Mouse (Mus musculus): ENCODE measurements at regions not wholly inside any gene's neighbourhood (a gene's known extent, or its start where the extent isn't known, plus 50 kb on each side); places are given as distances from the start of the nearest gene placed in this dataset.

GRCm38 (mm10) chr4:29034406-29034805, 221.5 kb downstream of the Epha7 start:
- no peaks in the 10 kb centered on the region for H3K36me3 ChIP-seq
- WGBS = 96% methylated on average over 1 of the region's 1 CpGs
- H3K27me3 ChIP-seq (ENCODE audit: low read depth, poor library complexity, severe bottlenecking) = no peaks in the 10 kb centered on the region
- DNase-seq (ENCODE audit: low spot score) = no peak
- H3K4me1 ChIP-seq = no peaks in the 10 kb centered on the region
- H3K9me3 ChIP-seq (replicated peaks) = peaks cover 4% of the 10 kb centered on the region; the same call in 1 of the 2 replicates
- no peak overlapping the region for H3K27ac ChIP-seq (replicated peaks)
- H3K4me3 ChIP-seq = no peak overlapping the region

DNA sequence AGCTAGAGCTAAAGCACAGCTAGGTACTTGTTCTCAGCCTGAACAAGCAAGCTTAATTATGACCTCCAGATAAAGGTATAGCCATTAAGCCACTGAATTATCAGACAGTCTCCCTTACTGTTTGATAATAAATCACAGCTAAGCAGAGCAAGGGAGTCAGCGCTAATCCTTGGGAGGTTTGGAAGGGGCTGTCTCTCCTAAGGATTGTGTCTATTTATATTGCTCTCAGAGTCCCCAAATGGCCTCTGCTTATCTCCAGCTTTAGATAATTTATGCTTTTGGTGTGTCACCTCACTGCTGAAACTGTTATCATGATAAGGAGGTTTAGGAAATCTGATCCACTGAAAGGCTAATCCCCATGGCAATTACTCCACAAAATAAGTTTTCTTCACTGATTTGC, 227.1 kb downstream of the Epha7 start:
- Histone ChIP-seq H3K27ac (replicated peaks) (no peak overlapping the region), H3K27me3 (ENCODE audit: low read depth, poor library complexity, severe bottlenecking) (no peaks in the 10 kb centered on the region), H3K36me3 (no peaks in the 10 kb centered on the region), H3K4me1 (peaks cover 6% of the 10 kb centered on the region; the same call in 1 of the 2 replicates), H3K9me3 (replicated peaks) (no peaks in the 10 kb centered on the region), H3K4me3 (no peak overlapping the region)
- no peak for DNase-seq (ENCODE audit: low spot score)
- WGBS = 38% methylated on average over 1 of the region's 1 CpGs

DNA sequence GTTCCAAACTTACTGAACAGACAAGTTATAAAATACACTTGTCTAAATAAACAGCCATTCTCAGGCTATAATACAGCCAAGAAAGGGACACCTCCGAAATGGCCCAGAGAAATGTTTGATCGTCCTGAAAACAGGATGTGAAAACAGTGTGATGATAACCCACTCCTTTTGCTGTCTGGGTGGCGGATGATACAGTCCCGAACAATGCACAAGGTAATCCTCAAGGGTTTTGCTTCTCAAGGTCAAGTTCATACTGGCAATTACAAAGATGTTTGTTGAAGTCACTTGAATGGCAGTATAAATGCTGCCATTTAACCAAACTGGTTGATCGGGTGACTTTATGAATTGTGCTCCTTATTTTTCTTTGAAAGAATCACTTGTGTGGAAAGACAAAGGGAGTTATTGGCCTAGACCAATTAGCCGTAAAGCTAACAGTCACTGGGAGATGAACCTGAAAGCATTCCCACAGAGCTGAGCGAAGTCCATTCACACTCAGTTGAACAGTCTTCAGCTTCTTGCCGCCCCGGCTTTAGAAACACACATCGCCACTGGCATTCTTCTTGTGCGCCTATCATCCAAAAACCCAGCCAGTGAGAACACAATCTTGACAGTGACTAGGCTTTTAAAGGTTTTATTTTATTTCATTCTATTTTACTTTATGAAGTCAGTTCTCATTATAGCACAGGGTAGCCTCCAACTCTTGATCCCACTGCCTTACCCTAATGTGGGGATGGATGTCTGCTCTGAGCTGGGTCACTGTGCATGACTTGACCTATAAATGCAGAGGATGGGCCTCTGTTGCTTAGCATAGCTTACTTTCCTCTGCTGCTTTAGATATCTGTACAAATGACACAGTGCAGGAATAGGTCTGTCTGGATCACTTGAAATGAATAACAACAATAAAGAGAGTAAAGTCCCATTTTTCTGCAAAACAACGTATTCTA, 256.0 kb downstream of the Epha7 start:
- peaks cover 5% of the 10 kb centered on the region; the same call in 1 of the 2 replicates for H3K4me1 ChIP-seq
- no peaks in the 10 kb centered on the region for H3K9me3 ChIP-seq (replicated peaks)
- no peak overlapping the region for H3K4me3 ChIP-seq
- WGBS = 66% methylated on average over 12 of the region's 12 CpGs
- peaks cover 8% of the 10 kb centered on the region; the same call in 1 of the 2 replicates for H3K27me3 ChIP-seq (ENCODE audit: low read depth, poor library complexity, severe bottlenecking)
- no peak for DNase-seq (ENCODE audit: low spot score)
- H3K27ac ChIP-seq (replicated peaks) = no peak overlapping the region
- H3K36me3 ChIP-seq = no peaks in the 10 kb centered on the region

- Histone ChIP-seq H3K4me1 (0 out of 2 replicates have a peak, but pooled peaks cover under 1% of the 10 kb centered on the region), H3K27me3 (ENCODE audit: low read depth, poor library complexity, severe bottlenecking) (no peaks in the 10 kb centered on the region), H3K36me3 (no peaks in the 10 kb centered on the region), H3K27ac (replicated peaks) (no peak overlapping the region), H3K4me3 (no peak overlapping the region), H3K9me3 (replicated peaks) (no peaks in the 10 kb centered on the region)
- no peak for DNase-seq (ENCODE audit: low spot score)
These were observed 261.3 kb downstream of the Epha7 start for GRCm38 (mm10) chr4:29074204-29074603.

DNA sequence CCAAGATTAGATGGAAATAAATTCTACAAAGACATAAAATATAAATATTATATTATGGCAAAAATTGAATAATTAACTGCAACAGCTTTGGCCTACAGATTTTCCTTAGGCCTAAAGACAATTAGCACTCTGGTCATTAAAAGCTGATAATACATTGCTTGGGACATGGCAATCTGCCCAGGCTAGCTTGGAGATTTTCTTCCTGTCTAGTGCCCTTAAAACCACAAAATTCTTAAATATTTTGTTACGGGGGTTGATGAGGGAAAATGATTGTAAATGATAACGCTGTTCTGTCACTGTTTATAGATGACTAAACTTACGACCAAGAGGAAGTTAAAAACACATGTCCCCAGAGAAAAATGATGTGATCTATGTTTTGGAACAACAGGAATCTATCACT, 261.9 kb downstream of the Epha7 start:
- Histone ChIP-seq H3K27me3 (ENCODE audit: low read depth, poor library complexity, severe bottlenecking) (no peaks in the 10 kb centered on the region), H3K36me3 (no peaks in the 10 kb centered on the region), H3K4me1 (no peaks in the 10 kb centered on the region), H3K4me3 (no peak overlapping the region), H3K27ac (replicated peaks) (no peak overlapping the region), H3K9me3 (replicated peaks) (no peaks in the 10 kb centered on the region)
- WGBS = 90% methylated on average over 3 of the region's 3 CpGs
- DNase-seq (ENCODE audit: low spot score) = no peak

DNA sequence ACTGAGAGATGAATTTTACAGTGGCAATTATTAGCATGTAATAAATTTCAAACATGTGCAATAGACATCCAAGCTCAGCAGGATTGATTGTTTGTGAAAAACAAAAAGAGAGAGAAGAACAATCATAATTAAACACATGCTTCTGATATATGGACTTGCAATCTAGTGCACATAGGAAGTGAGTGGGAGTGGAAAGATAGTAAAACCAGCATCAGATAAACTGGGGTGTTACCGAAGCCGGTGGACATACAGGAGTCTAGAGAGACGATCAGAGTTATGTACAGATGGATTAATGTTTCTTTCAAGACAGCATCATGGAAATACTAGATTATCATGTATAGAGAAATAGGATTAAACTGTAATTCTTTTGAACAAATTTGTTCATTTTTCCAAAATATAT, 263.8 kb downstream of the Epha7 start:
- no peak overlapping the region for H3K27ac ChIP-seq (replicated peaks)
- no peaks in the 10 kb centered on the region for H3K27me3 ChIP-seq (ENCODE audit: low read depth, poor library complexity, severe bottlenecking)
- no peaks in the 10 kb centered on the region for H3K9me3 ChIP-seq (replicated peaks)
- H3K4me3 ChIP-seq = no peak overlapping the region
- H3K4me1 ChIP-seq = no peaks in the 10 kb centered on the region
- no peaks in the 10 kb centered on the region for H3K36me3 ChIP-seq
- 96% methylated on average over 3 of the region's 3 CpGs for WGBS
- no peak for DNase-seq (ENCODE audit: low spot score)

- H3K27ac ChIP-seq (replicated peaks) = no peak overlapping the region
- no peak overlapping the region for H3K4me3 ChIP-seq
- WGBS = 97% methylated on average over 3 of the region's 3 CpGs
- H3K4me1 ChIP-seq = no peaks in the 10 kb centered on the region
- no peaks in the 10 kb centered on the region for H3K27me3 ChIP-seq (ENCODE audit: low read depth, poor library complexity, severe bottlenecking)
- DNase-seq (ENCODE audit: low spot score) = no peak
- no peaks in the 10 kb centered on the region for H3K36me3 ChIP-seq
- H3K9me3 ChIP-seq (replicated peaks) = no peaks in the 10 kb centered on the region
These were observed 265.5 kb downstream of the Epha7 start for GRCm38 (mm10) chr4:29078391-29078790.

GRCm38 (mm10) chr4:29083545-29084290, 270.8 kb downstream of the Epha7 start:
- Histone ChIP-seq H3K36me3 (no peaks in the 10 kb centered on the region), H3K27ac (replicated peaks) (no peak overlapping the region), H3K9me3 (replicated peaks) (no peaks in the 10 kb centered on the region), H3K4me1 (no peaks in the 10 kb centered on the region), H3K27me3 (ENCODE audit: low read depth, poor library complexity, severe bottlenecking) (no peaks in the 10 kb centered on the region), H3K4me3 (no peak overlapping the region)
- DNase-seq (ENCODE audit: low spot score) = no peak
- 79% methylated on average over 5 of the region's 5 CpGs for WGBS

DNA sequence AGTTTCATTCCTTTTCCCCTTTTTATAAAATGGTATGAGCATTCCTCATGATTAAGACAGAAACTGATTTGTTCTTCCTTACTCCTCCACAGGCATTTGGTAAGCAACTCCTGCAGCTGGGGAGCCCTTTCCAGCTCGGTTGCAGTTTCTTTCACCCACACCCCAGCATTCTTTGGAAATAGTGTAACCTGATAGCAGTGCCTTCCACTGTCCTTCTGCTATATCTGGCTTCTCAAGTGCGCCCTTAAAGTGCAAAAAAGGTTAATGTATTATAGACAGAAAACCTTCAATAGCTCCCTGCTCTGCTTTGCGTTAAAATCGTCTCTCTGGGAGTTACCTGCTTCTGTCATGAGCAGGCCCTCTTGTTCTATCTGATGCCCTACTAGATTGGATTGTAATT, 278.0 kb downstream of the Epha7 start:
- no peak for DNase-seq (ENCODE audit: low spot score)

DNA sequence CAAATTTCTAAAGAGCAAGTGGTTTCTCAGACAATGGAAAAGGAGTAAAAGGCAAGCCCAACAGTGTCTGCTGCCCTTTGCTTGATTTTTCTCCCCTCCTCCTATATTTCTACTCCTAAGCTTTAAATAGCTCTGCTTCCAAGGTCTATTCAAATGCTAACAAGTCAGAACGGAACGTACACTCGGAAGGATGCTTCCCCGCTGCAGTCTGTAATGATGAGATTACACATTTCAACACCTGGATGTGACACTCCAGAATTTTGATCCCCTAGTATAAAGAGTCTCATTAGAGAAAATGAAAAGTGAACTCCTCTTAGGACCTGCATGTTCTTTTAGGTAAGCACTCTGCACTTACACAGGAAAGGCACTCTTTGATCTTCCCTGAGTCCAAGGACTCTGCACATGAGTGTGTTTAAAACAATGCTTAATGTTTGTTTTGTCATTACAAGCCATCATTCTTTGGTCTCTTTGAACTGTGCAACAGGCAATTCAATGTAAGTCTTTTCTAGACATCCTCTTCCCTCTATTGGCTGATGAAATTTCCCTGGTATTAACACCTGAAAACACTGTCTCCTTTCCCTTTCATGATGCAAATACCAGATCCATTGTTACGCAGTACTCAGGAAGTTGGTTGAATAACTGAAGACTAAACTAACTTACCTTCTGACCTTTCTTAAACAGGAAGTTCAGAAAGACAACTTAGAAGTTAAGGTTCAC, 278.7 kb downstream of the Epha7 start:
- DNase-seq (ENCODE audit: low spot score) = no peak
- WGBS = 43% methylated on average over 5 of the region's 5 CpGs
- Histone ChIP-seq H3K27ac (replicated peaks) (no peak overlapping the region), H3K36me3 (no peaks in the 10 kb centered on the region), H3K4me3 (no peak overlapping the region), H3K9me3 (replicated peaks) (no peaks in the 10 kb centered on the region), H3K4me1 (peaks cover 17% of the 10 kb centered on the region), H3K27me3 (ENCODE audit: low read depth, poor library complexity, severe bottlenecking) (no peaks in the 10 kb centered on the region)

More for the DNA sequence above, 278.0 kb downstream of the Epha7 start:
- H3K27ac ChIP-seq (replicated peaks) = no peak overlapping the region
- H3K27me3 ChIP-seq (ENCODE audit: low read depth, poor library complexity, severe bottlenecking) = no peaks in the 10 kb centered on the region
- H3K4me1 ChIP-seq = peaks cover 17% of the 10 kb centered on the region
- H3K4me3 ChIP-seq = no peak overlapping the region
- H3K9me3 ChIP-seq (replicated peaks) = no peaks in the 10 kb centered on the region
- WGBS = 42% methylated on average over 4 of the region's 4 CpGs
- H3K36me3 ChIP-seq = no peaks in the 10 kb centered on the region

DNA sequence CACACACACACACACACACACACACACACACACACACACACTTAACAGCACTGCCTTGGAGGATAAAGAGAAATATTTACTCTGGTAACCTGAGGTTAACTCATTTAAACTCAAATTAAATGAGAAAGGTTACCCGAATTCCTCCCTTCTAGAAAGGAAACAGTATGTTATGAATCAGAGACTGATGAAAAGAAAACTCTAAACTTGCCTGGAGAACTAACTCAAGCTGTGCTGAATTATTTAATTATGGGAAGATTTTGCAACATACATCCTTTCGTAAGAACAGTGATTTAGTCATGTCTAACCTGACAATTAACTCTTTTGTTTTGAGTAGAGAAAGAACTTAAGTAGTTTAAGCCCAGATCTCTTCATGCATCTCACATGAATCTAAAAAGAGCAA, 289.4 kb downstream of the Epha7 start:
- Histone ChIP-seq H3K9me3 (replicated peaks) (no peaks in the 10 kb centered on the region), H3K27me3 (ENCODE audit: low read depth, poor library complexity, severe bottlenecking) (no peaks in the 10 kb centered on the region), H3K4me3 (no peak overlapping the region), H3K36me3 (no peaks in the 10 kb centered on the region), H3K4me1 (peaks cover 16% of the 10 kb centered on the region), H3K27ac (replicated peaks) (no peak overlapping the region)
- WGBS = 63% methylated on average over 2 of the region's 2 CpGs
- DNase-seq (ENCODE audit: low spot score) = no peak

DNA sequence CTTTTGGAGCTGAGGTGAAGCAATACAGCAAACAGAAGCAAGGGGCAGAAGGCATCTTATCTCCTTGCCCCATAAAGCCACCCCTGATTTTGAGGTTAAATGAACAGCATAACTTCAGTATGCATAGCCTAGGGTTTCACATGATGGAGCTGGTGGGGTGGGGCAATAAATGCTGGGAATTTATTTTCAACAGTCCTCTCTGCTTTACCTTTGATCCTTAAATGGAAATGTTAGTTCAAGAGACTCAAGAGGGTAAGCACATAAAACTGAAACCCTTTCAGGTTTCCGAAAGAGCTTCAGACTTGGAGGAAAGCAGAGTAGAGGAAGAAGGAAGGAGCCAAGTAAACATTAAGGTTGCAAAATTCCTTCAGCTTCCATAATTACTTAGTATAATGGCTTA, 290.5 kb downstream of the Epha7 start:
- no peak for DNase-seq (ENCODE audit: low spot score)
- 0 out of 2 replicates have a peak, but pooled peaks cover 2% of the 10 kb centered on the region for H3K27me3 ChIP-seq (ENCODE audit: low read depth, poor library complexity, severe bottlenecking)
- H3K27ac ChIP-seq (replicated peaks) = no peak overlapping the region
- H3K9me3 ChIP-seq (replicated peaks) = no peaks in the 10 kb centered on the region
- WGBS = 81% methylated on average over 1 of the region's 1 CpGs
- no peaks in the 10 kb centered on the region for H3K36me3 ChIP-seq
- no peak overlapping the region for H3K4me3 ChIP-seq
- peaks cover 16% of the 10 kb centered on the region for H3K4me1 ChIP-seq

All from midbrain, embryonic 10.5 days (tissue).